Mouse (Mus musculus): Measurements from ENCODE around the gene Psap.
"Not testable (repeated sequence)": the region's sequence is repeated elsewhere in the genome, so short reads cannot be mapped to it uniquely, and the experiment has no call there.

The Psap gene

GRCm38 (mm10) chr10:60277207-60278005 lies at the start of gene Psap:
Psap (plus strand) TSS chr10:60277627.
- DNase-seq (ENCODE audit: low read depth, low spot score) = peak; percentile 97

- no peak for DNase-seq (ENCODE audit: low read depth, low spot score)
These were observed 49.8 kb upstream of the Psap start for GRCm38 (mm10) chr10:60227666-60228065.

- no peak for DNase-seq (ENCODE audit: low read depth, low spot score)
These were observed 48.3 kb upstream of the Psap start for GRCm38 (mm10) chr10:60229113-60229512.

- DNase-seq (ENCODE audit: low read depth, low spot score) = no peak
These were observed 46.9 kb upstream of the Psap start for GRCm38 (mm10) chr10:60230321-60231088.

- no peak for DNase-seq (ENCODE audit: low read depth, low spot score)
These were observed 43.4 kb upstream of the Psap start for GRCm38 (mm10) chr10:60234006-60234405.

- not testable (repeated sequence) for DNase-seq (ENCODE audit: low read depth, low spot score)
These were observed 41.6 kb upstream of the Psap start for GRCm38 (mm10) chr10:60235876-60236275.

GRCm38 (mm10) chr10:60237475-60238154 lies 39.8 kb upstream of the Psap start:
- DNase-seq (ENCODE audit: low read depth, low spot score) = peak; percentile 77

GRCm38 (mm10) chr10:60240416-60240815 lies 37.0 kb upstream of the Psap start:
- no peak for DNase-seq (ENCODE audit: low read depth, low spot score)

GRCm38 (mm10) chr10:60243941-60244340 lies 33.5 kb upstream of the Psap start:
- DNase-seq (ENCODE audit: low read depth, low spot score) = no peak

GRCm38 (mm10) chr10:60245041-60245440 lies 32.4 kb upstream of the Psap start:
- peak; percentile 93 for DNase-seq (ENCODE audit: low read depth, low spot score)

GRCm38 (mm10) chr10:60245635-60246034 lies 31.8 kb upstream of the Psap start:
- no peak for DNase-seq (ENCODE audit: low read depth, low spot score)

GRCm38 (mm10) chr10:60246519-60246918 lies 30.9 kb upstream of the Psap start:
- peak; percentile 77 for DNase-seq (ENCODE audit: low read depth, low spot score)

- not testable (repeated sequence) for DNase-seq (ENCODE audit: low read depth, low spot score)
These were observed 29.1 kb upstream of the Psap start for GRCm38 (mm10) chr10:60248345-60248744.

- DNase-seq (ENCODE audit: low read depth, low spot score) = no peak
These were observed 26.9 kb upstream of the Psap start for GRCm38 (mm10) chr10:60250426-60250965.

GRCm38 (mm10) chr10:60252187-60252586 lies 25.2 kb upstream of the Psap start:
- DNase-seq (ENCODE audit: low read depth, low spot score) = no peak

GRCm38 (mm10) chr10:60252606-60253005 lies 24.8 kb upstream of the Psap start:
- peak; percentile 37 for DNase-seq (ENCODE audit: low read depth, low spot score)

- no peak for DNase-seq (ENCODE audit: low read depth, low spot score)
These were observed 21.3 kb upstream of the Psap start for GRCm38 (mm10) chr10:60256088-60256487.

- no peak for DNase-seq (ENCODE audit: low read depth, low spot score)
These were observed 20.1 kb upstream of the Psap start for GRCm38 (mm10) chr10:60257261-60257825.

- DNase-seq (ENCODE audit: low read depth, low spot score) = peak; percentile 30
These were observed 16.7 kb upstream of the Psap start for GRCm38 (mm10) chr10:60260557-60261294.

- no peak for DNase-seq (ENCODE audit: low read depth, low spot score)
These were observed 15.9 kb upstream of the Psap start for GRCm38 (mm10) chr10:60261530-60261929.

GRCm38 (mm10) chr10:60262386-60262785 lies 15.0 kb upstream of the Psap start:
- peak; percentile 94 for DNase-seq (ENCODE audit: low read depth, low spot score)

Data from brain, adult 2 months (tissue).